Mouse (Mus musculus) embryonic facial prominence, embryonic 11.5 days (tissue): ENCODE measurements around the gene Fcamr. TPM values are rescaled to one million over a fixed set of nuclear protein-coding genes. Genes with fewer than 3 reads are reported as not detected.

ENCODE experiments used
- ATAC-seq: fragments of 200-750 bp; cut with Nextera tagmentation; replicated peaks from 2 replicates; pipeline ENCODE4 v1.8.0; 2017; ENCODE audit warnings: low read depth; ENCODE audit not compliant: insufficient number of reproducible peaks, low FRiP score, low TSS enrichment
- DNase-seq: peaks from one replicate; pipeline ENCODE4 v3.0.0-alpha.2; 2015; ENCODE audit warnings: low spot score
- H3K27ac ChIP-seq: fragments of 300-500 bp; sonication (generic); replicated peaks from 2 replicates; pipeline ENCODE4 v1.5.1; 2014; ENCODE audit warnings: mild to moderate bottlenecking, low read depth, low read length, control low read depth
- H3K27me3 ChIP-seq: fragments of 300-500 bp; sonication (generic); 2 replicates; pipeline ENCODE4 v1.6.1; 2014; ENCODE audit warnings: mild to moderate bottlenecking, low read length, moderate library complexity, mixed read lengths; ENCODE audit not compliant: control insufficient read depth, insufficient read depth
- H3K36me3 ChIP-seq: fragments of 300-500 bp; sonication (generic); replicated peaks from 2 replicates; pipeline ENCODE4 v1.6.1; 2014; ENCODE audit warnings: low read depth, mild to moderate bottlenecking, low read length, moderate library complexity, mixed read lengths; ENCODE audit not compliant: control insufficient read depth, insufficient read depth
- H3K4me1 ChIP-seq: fragments of 300-500 bp; sonication (generic); 2 replicates; pipeline ENCODE4 v1.6.1; 2014; ENCODE audit warnings: low read length, mixed read lengths; ENCODE audit not compliant: control insufficient read depth, insufficient read depth
- H3K4me2 ChIP-seq: fragments of 300-500 bp; sonication (generic); 2 replicates; pipeline ENCODE4 v1.6.1; 2014; ENCODE audit warnings: low read depth, mild to moderate bottlenecking, control low read depth, low read length, moderate library complexity
- H3K4me3 ChIP-seq: fragments of 300-500 bp; sonication (generic); 2 replicates; pipeline ENCODE4 v1.5.1; 2014; ENCODE audit warnings: low read depth, low read length, control low read depth
- H3K9ac ChIP-seq: fragments of 300-500 bp; sonication (generic); replicated peaks from 2 replicates; pipeline ENCODE4 v1.6.1; 2014; ENCODE audit warnings: mild to moderate bottlenecking, control low read depth, low read length
- H3K9me3 ChIP-seq: fragments of 300-500 bp; sonication (generic); replicated peaks from 2 replicates; pipeline ENCODE4 v1.6.1; 2016; ENCODE audit warnings: mild to moderate bottlenecking, low read length, inconsistent platforms, mixed read lengths; ENCODE audit not compliant: control insufficient read depth
- WGBS: fragments of 180-500 bp; shearing (Covaris S2); extraction: QIAGEN DNeasy Blood & Tissue Kit; methylation state at CpG from one replicate; pipeline ENCODE4 v1.1.7; 2014; 5-methylcytosine and 5-hydroxymethylcytosine counted together
- polyA plus RNA-seq: library from polyadenylated mRNA; unstranded; fragments of >200 nt; fragmentation: Nextera tagmentation; extraction: Ambion mirVana; gene quantifications from 2 replicates; pipeline ENCODE4 v1.2.1, GENCODE M21; 2014

Gene Fcamr
- polyA plus RNA-seq, 1 experiment from 2014 or later = not detected

- no peak overlapping the region for H3K4me2 ChIP-seq
- H3K9me3 ChIP-seq = no peaks in the 10 kb centered on the region
- no peaks in the 10 kb centered on the region for H3K27me3 ChIP-seq
- H3K4me3 ChIP-seq = no peak overlapping the region
- ATAC-seq (no peak), DNase-seq (no peak)
- H3K27ac ChIP-seq = no peak overlapping the region
- no peaks in the 10 kb centered on the region for H3K4me1 ChIP-seq
- H3K36me3 ChIP-seq = no peaks in the 10 kb centered on the region
- 88% methylated on average over 3 of the region's 3 CpGs for WGBS
- no peak overlapping the region for H3K9ac ChIP-seq
Measured at GRCm38 (mm10) chr1:130810906-130811305, 10.2 kb downstream of the Fcamr start.

GRCm38 (mm10) chr1:130811316-130811715 is 10.6 kb downstream of the Fcamr start:
- no peaks in the 10 kb centered on the region for H3K27me3 ChIP-seq
- no peak overlapping the region for H3K27ac ChIP-seq
- no peak overlapping the region for H3K4me2 ChIP-seq
- no peaks in the 10 kb centered on the region for H3K9me3 ChIP-seq
- ATAC-seq = no peak
- no peak overlapping the region for H3K4me3 ChIP-seq
- WGBS = 63% methylated on average over 17 of the region's 17 CpGs
- no peak for DNase-seq
- H3K36me3 ChIP-seq = no peaks in the 10 kb centered on the region
- no peaks in the 10 kb centered on the region for H3K4me1 ChIP-seq
- H3K9ac ChIP-seq = no peak overlapping the region

GRCm38 (mm10) chr1:130819737-130820136 is 19.0 kb downstream of the Fcamr start:
- Histone ChIP-seq H3K4me2 (no peak overlapping the region), H3K27me3 (no peaks in the 10 kb centered on the region), H3K4me3 (no peak overlapping the region), H3K36me3 (no peaks in the 10 kb centered on the region), H3K9me3 (no peaks in the 10 kb centered on the region), H3K27ac (no peak overlapping the region), H3K4me1 (no peaks in the 10 kb centered on the region), H3K9ac (no peak overlapping the region)
- 86% methylated on average over 1 of the region's 1 CpGs for WGBS
- DNase-seq (no peak), ATAC-seq (no peak)

GRCm38 (mm10) chr1:130820316-130821148 is 19.8 kb downstream of the Fcamr start:
- Histone ChIP-seq H3K4me1 (no peaks in the 10 kb centered on the region), H3K4me3 (no peak overlapping the region), H3K27ac (no peak overlapping the region), H3K4me2 (no peak overlapping the region), H3K36me3 (no peaks in the 10 kb centered on the region), H3K27me3 (no peaks in the 10 kb centered on the region), H3K9ac (no peak overlapping the region), H3K9me3 (no peaks in the 10 kb centered on the region)
- no peak for ATAC-seq
- 82% methylated on average over 7 of the region's 7 CpGs for WGBS
- DNase-seq = no peak

- Histone ChIP-seq H3K4me1 (no peaks in the 10 kb centered on the region), H3K9ac (no peak overlapping the region), H3K27ac (no peak overlapping the region), H3K4me2 (no peak overlapping the region), H3K4me3 (no peak overlapping the region), H3K27me3 (no peaks in the 10 kb centered on the region), H3K9me3 (no peaks in the 10 kb centered on the region), H3K36me3 (no peaks in the 10 kb centered on the region)
- DNase-seq = no peak
- 93% methylated on average over 2 of the region's 2 CpGs for WGBS
- ATAC-seq = no peak
Measured at GRCm38 (mm10) chr1:130821149-130821471, 20.4 kb downstream of the Fcamr start.

GRCm38 (mm10) chr1:130821911-130822625 is 21.4 kb downstream of the Fcamr start:
- no peak overlapping the region for H3K9ac ChIP-seq
- no peaks in the 10 kb centered on the region for H3K27me3 ChIP-seq
- DNase-seq (no peak), ATAC-seq (no peak)
- 79% methylated on average over 9 of the region's 9 CpGs for WGBS
- H3K27ac ChIP-seq = no peak overlapping the region
- H3K4me2 ChIP-seq = no peak overlapping the region
- H3K4me1 ChIP-seq = no peaks in the 10 kb centered on the region
- H3K9me3 ChIP-seq = no peaks in the 10 kb centered on the region
- no peak overlapping the region for H3K4me3 ChIP-seq
- no peaks in the 10 kb centered on the region for H3K36me3 ChIP-seq

- Histone ChIP-seq H3K27ac (no peak within 1 kb of the TSS), H3K36me3 (no peaks in the 10 kb centered on the region), H3K9me3 (no peaks in the 10 kb centered on the region), H3K4me3 (no peak within 1 kb of the TSS), H3K4me2 (no peak within 1 kb of the TSS), H3K27me3 (no peaks in the 10 kb centered on the region), H3K4me1 (no peaks in the 10 kb centered on the region), H3K9ac (no peak within 1 kb of the TSS)
- ATAC-seq = no peak
- WGBS = 81% methylated on average over 5 of the region's 5 CpGs
- DNase-seq = no peak
Measured at GRCm38 (mm10) chr1:130826448-130826847, 25.7 kb downstream of the Fcamr start, which contains the start of gene Pigr. Gene Pigr, plus strand, starts transcription at chr1:130826684.

- Histone ChIP-seq H3K9ac (no peak overlapping the region), H3K4me3 (no peak overlapping the region), H3K9me3 (no peaks in the 10 kb centered on the region), H3K27ac (no peak overlapping the region), H3K4me1 (no peaks in the 10 kb centered on the region), H3K4me2 (no peak overlapping the region), H3K27me3 (no peaks in the 10 kb centered on the region), H3K36me3 (no peaks in the 10 kb centered on the region)
- WGBS = 72% methylated on average over 4 of the region's 4 CpGs
- DNase-seq (no peak), ATAC-seq (no peak)
Measured at GRCm38 (mm10) chr1:130828656-130829055, 28.0 kb downstream of the Fcamr start.
